In the genomic region with DNA sequence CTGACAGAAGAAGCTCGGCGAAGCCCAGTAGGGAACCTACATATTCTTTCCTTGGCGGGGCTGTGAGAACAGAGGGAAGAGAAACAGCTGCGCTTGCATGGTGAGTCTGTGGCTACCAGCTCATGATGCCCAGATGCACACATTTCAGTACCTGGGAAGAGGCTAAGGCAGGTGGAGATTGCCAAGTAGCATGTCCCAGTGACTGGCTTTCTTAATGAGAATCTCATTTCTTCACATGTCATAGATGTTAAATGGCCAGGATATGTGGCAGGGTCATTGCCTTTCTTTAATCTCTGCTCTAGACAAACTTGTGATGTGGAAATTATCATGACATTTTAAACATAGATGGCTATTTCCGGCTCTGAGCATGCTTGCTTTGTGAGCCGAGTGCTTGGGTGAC, we compare ENCODE assay signal across 24 mouse cellular contexts.
DNase-seq lines count a peak whose midpoint lies in the region; ATAC-seq and TF ChIP-seq lines count a peak whose summit lies in the region.
"Had no signal": no experiment of that assay in that cellular context is flagged by ENCODE, and none has a peak within 500 bp of the region (broad histone marks: within the 10 kb centered on the region; RNA-seq: fewer than 3 reads in every experiment).

No protein-coding gene starts in this region.

- DNase-seq in heart, adult 11 months = peak; percentile 55
- DNase-seq in heart, embryonic 10.5 days (ENCODE audit: low spot score) = no peak
- no peak for DNase-seq in lung, embryonic 14.5 days
- DNase-seq in lung, postnatal 10 days = no peak
- peak; percentile 57 for DNase-seq in midbrain, embryonic 11.5 days (ENCODE audit: low spot score, missing footprints)
- DNase-seq in spleen, postnatal 14 days (ENCODE audit: low spot score in 2 of 2) = no peak
- DNase-seq: adrenal gland, adult 2 months; adrenal gland, postnatal 10 days; adrenal gland, postnatal 25 days; B cell, adult 2 months; cerebellum, adult 11 months; cerebellum, adult 18-20 months; cerebellum, adult 8-10 months; cerebellum, adult 9-11 months; cerebellum, postnatal 14 days; cerebellum, postnatal 36 days had no signal

- TF ChIP-seq CTCF in lung, embryonic 14.5 days (IDR thresholded peaks at IDR 0.05; ENCODE audit: low read depth) = no peak

- peak; percentile 6; the same call in 1 of the 2 replicates for ATAC-seq in lung, embryonic 14.5 days (ENCODE audit: insufficient read depth)
- no peak for ATAC-seq in midbrain, embryonic 11.5 days (ENCODE audit: low FRiP score)
- no peak for ATAC-seq in midbrain, embryonic 15.5 days (replicated peaks)
- ATAC-seq: CD4-positive, CD25-positive, alpha-beta regulatory T cell, adult 4 months; forebrain, embryonic 14.5 days had no signal

- no peaks in the 10 kb centered on the region for H3K36me3 ChIP-seq in heart, embryonic 10.5 days
- no peaks in the 10 kb centered on the region for H3K36me3 ChIP-seq in lung, embryonic 14.5 days (ENCODE audit: insufficient read depth)
- H3K36me3 ChIP-seq in midbrain, embryonic 11.5 days (ENCODE audit: control insufficient read depth, insufficient read depth, low read length) = no peaks in the 10 kb centered on the region
- H3K36me3 ChIP-seq in midbrain, embryonic 15.5 days (replicated peaks) = no peaks in the 10 kb centered on the region
- H3K36me3 ChIP-seq: embryonic facial prominence, embryonic 13.5 days; embryonic facial prominence, embryonic 15.5 days; forebrain, embryonic 10.5 days; forebrain, embryonic 12.5 days had no signal

- H3K9me3 ChIP-seq in heart, embryonic 10.5 days = no peaks in the 10 kb centered on the region
- H3K9me3 ChIP-seq in lung, embryonic 14.5 days (ENCODE audit: low read depth, low read length) = no peaks in the 10 kb centered on the region
- H3K9me3 ChIP-seq in midbrain, embryonic 11.5 days (ENCODE audit: control insufficient read depth, low read length) = no peaks in the 10 kb centered on the region
- no peaks in the 10 kb centered on the region for H3K9me3 ChIP-seq in midbrain, embryonic 15.5 days
- H3K9me3 ChIP-seq: embryonic facial prominence, embryonic 13.5 days; embryonic facial prominence, embryonic 15.5 days; forebrain, embryonic 10.5 days; forebrain, embryonic 12.5 days had no signal

- H3K4me1 ChIP-seq in heart, embryonic 10.5 days = peaks cover 8% of the 10 kb centered on the region; the same call in 1 of the 2 replicates
- no peaks in the 10 kb centered on the region for H3K4me1 ChIP-seq in lung, embryonic 14.5 days (ENCODE audit: insufficient read depth)
- no peaks in the 10 kb centered on the region for H3K4me1 ChIP-seq in midbrain, embryonic 11.5 days (ENCODE audit: control insufficient read depth, insufficient read depth, low read length)
- no peaks in the 10 kb centered on the region for H3K4me1 ChIP-seq in midbrain, embryonic 15.5 days
- H3K4me1 ChIP-seq: embryonic facial prominence, embryonic 15.5 days; forebrain, embryonic 10.5 days; forebrain, embryonic 12.5 days had no signal

- 78% methylated on average over 6 of the region's 6 CpGs for WGBS in heart, embryonic 10.5 days
- 39% methylated on average over 6 of the region's 6 CpGs for WGBS in lung, embryonic 14.5 days
- 84% methylated on average over 6 of the region's 6 CpGs for WGBS in midbrain, embryonic 11.5 days
- 82% methylated on average over 6 of the region's 6 CpGs for WGBS in midbrain, embryonic 15.5 days

- H3K27me3 ChIP-seq in heart, embryonic 10.5 days (ENCODE audit: insufficient read depth, poor library complexity, severe bottlenecking) = no peaks in the 10 kb centered on the region
- no peaks in the 10 kb centered on the region for H3K27me3 ChIP-seq in lung, embryonic 14.5 days (ENCODE audit: insufficient read depth, low read length)
- H3K27me3 ChIP-seq in midbrain, embryonic 11.5 days (ENCODE audit: control insufficient read depth, insufficient read depth, low read length) = no peaks in the 10 kb centered on the region
- H3K27me3 ChIP-seq in midbrain, embryonic 15.5 days (replicated peaks) = no peaks in the 10 kb centered on the region
- H3K27me3 ChIP-seq: embryonic facial prominence, embryonic 13.5 days; embryonic facial prominence, embryonic 15.5 days; forebrain, embryonic 12.5 days had no signal

- no peak overlapping the region for H3K9ac ChIP-seq in lung, embryonic 14.5 days
- H3K9ac ChIP-seq in midbrain, embryonic 11.5 days (ENCODE audit: low read length) = no peak overlapping the region
- no peak overlapping the region for H3K9ac ChIP-seq in midbrain, embryonic 15.5 days
- H3K9ac ChIP-seq: embryonic facial prominence, embryonic 13.5 days; embryonic facial prominence, embryonic 15.5 days; forebrain, embryonic 12.5 days had no signal

- no peak overlapping the region for H3K27ac ChIP-seq in heart, embryonic 10.5 days
- H3K27ac ChIP-seq in lung, embryonic 14.5 days (ENCODE audit: low read depth) = no peak overlapping the region
- no peak overlapping the region for H3K27ac ChIP-seq in midbrain, embryonic 11.5 days (ENCODE audit: low read depth, low read length)
- H3K27ac ChIP-seq in midbrain, embryonic 15.5 days = no peak overlapping the region
- H3K27ac ChIP-seq: embryonic facial prominence, embryonic 13.5 days; embryonic facial prominence, embryonic 15.5 days; forebrain, embryonic 10.5 days; forebrain, embryonic 12.5 days had no signal

- H3K4me3 ChIP-seq in heart, embryonic 10.5 days = no peak overlapping the region
- no peak overlapping the region for H3K4me3 ChIP-seq in lung, embryonic 14.5 days (ENCODE audit: low read depth, low read length)
- no peak overlapping the region for H3K4me3 ChIP-seq in midbrain, embryonic 11.5 days (ENCODE audit: low read depth, low read length)
- no peak overlapping the region for H3K4me3 ChIP-seq in midbrain, embryonic 15.5 days
- H3K4me3 ChIP-seq: embryonic facial prominence, embryonic 13.5 days; embryonic facial prominence, embryonic 15.5 days; erythroblast, embryonic 14.5 days; forebrain, embryonic 10.5 days; forebrain, embryonic 12.5 days had no signal

- H3K4me2 ChIP-seq in lung, embryonic 14.5 days = no peak overlapping the region
- H3K4me2 ChIP-seq in midbrain, embryonic 11.5 days = no peak overlapping the region
- no peak overlapping the region for H3K4me2 ChIP-seq in midbrain, embryonic 15.5 days
- H3K4me2 ChIP-seq: embryonic facial prominence, embryonic 13.5 days; embryonic facial prominence, embryonic 15.5 days; forebrain, embryonic 12.5 days had no signal

Comparison
In these comparisons a context has a peak if more than half of its experiments do, and no peak if none do; other contexts are left out.
1. DNase-seq: peak in heart, adult 11 months (single experiment) and midbrain, embryonic 11.5 days (single experiment); none in heart, embryonic 10.5 days (single experiment), lung, embryonic 14.5 days (single experiment), lung, postnatal 10 days (single experiment) and spleen, postnatal 14 days (0 of 2).